ENCODE assay signal across 26 mouse cellular contexts in genomic region chr5:48513354-48513753, GRCm38 (mm10).
DNase-seq lines count a peak whose midpoint lies in the region; ATAC-seq and TF ChIP-seq lines count a peak whose summit lies in the region.
"Had no signal": no experiment of that assay in that cellular context is flagged by ENCODE, and none has a peak within 500 bp of the region (broad histone marks: within the 10 kb centered on the region; RNA-seq: fewer than 3 reads in every experiment).

No protein-coding gene starts in this region.

- TF ChIP-seq POLR2A in lung, adult 2 months (IDR thresholded peaks at IDR 0.05; ENCODE audit: borderline replicate concordance, extremely low read depth, low read depth, low read length) = no peak

- no peaks in the 10 kb centered on the region for H3K9me3 ChIP-seq in embryonic facial prominence, embryonic 11.5 days (replicated peaks; ENCODE audit: control insufficient read depth, low read length)
- no peaks in the 10 kb centered on the region for H3K9me3 ChIP-seq in embryonic facial prominence, embryonic 10.5 days
- H3K9me3 ChIP-seq in midbrain, embryonic 11.5 days (ENCODE audit: control insufficient read depth, low read length) = no peaks in the 10 kb centered on the region
- no peaks in the 10 kb centered on the region for H3K9me3 ChIP-seq in midbrain, postnatal 0 days (ENCODE audit: low read length)
- H3K9me3 ChIP-seq in stomach, postnatal 0 days (ENCODE audit: control insufficient read depth, low read length) = no peaks in the 10 kb centered on the region
- H3K9me3 ChIP-seq: embryonic facial prominence, embryonic 12.5 days; embryonic facial prominence, embryonic 15.5 days; forebrain, embryonic 13.5 days; heart, embryonic 10.5 days; heart, embryonic 13.5 days had no signal

- no peak for TF ChIP-seq EP300 in stomach, postnatal 0 days (optimal IDR thresholded peaks at IDR 0.05)

- TF ChIP-seq CTCF in midbrain, postnatal 0 days (IDR thresholded peaks at IDR 0.05) = no peak
- TF ChIP-seq CTCF in stomach, postnatal 0 days (IDR thresholded peaks at IDR 0.05; ENCODE audit: low read depth) = no peak
- no peak for TF ChIP-seq CTCF in lung, adult 2 months (IDR thresholded peaks at IDR 0.05; ENCODE audit: insufficient read depth, low read length)

- no peak for ATAC-seq in embryonic facial prominence, embryonic 11.5 days (replicated peaks; ENCODE audit: insufficient number of reproducible peaks, low FRiP score, low TSS enrichment, low read depth)
- peak; percentile 52; the same call in 1 of the 2 replicates for ATAC-seq in midbrain, embryonic 11.5 days (ENCODE audit: low FRiP score)
- no peak for ATAC-seq in midbrain, postnatal 0 days (ENCODE audit: low FRiP score)
- no peak for ATAC-seq in stomach, postnatal 0 days (ENCODE audit: low FRiP score, low TSS enrichment)
- ATAC-seq: forebrain, embryonic 13.5 days; hindbrain, postnatal 0 days; inflammation-experienced regulatory T-cells, adult 6 months; intestine, embryonic 16.5 days had no signal

- no peak overlapping the region for H3K27ac ChIP-seq in embryonic facial prominence, embryonic 11.5 days (replicated peaks; ENCODE audit: low read depth, low read length)
- no peak overlapping the region for H3K27ac ChIP-seq in embryonic facial prominence, embryonic 10.5 days (replicated peaks)
- no peak overlapping the region for H3K27ac ChIP-seq in midbrain, embryonic 11.5 days (ENCODE audit: low read depth, low read length)
- H3K27ac ChIP-seq in midbrain, postnatal 0 days (ENCODE audit: low read depth, low read length) = no peak overlapping the region
- no peak overlapping the region for H3K27ac ChIP-seq in stomach, postnatal 0 days (replicated peaks)
- H3K27ac ChIP-seq: embryonic facial prominence, embryonic 12.5 days; embryonic facial prominence, embryonic 15.5 days; forebrain, embryonic 13.5 days; heart, embryonic 10.5 days; heart, embryonic 13.5 days; hindbrain, embryonic 14.5 days; hindbrain, postnatal 0 days had no signal

- H3K4me3 ChIP-seq in embryonic facial prominence, embryonic 11.5 days (ENCODE audit: low read depth, low read length) = no peak overlapping the region
- no peak overlapping the region for H3K4me3 ChIP-seq in embryonic facial prominence, embryonic 10.5 days
- no peak overlapping the region for H3K4me3 ChIP-seq in midbrain, embryonic 11.5 days (ENCODE audit: low read depth, low read length)
- H3K4me3 ChIP-seq in midbrain, postnatal 0 days (ENCODE audit: low read depth, low read length) = no peak overlapping the region
- H3K4me3 ChIP-seq in stomach, postnatal 0 days (ENCODE audit: low read depth, low read length) = no peak overlapping the region
- H3K4me3 ChIP-seq in lung, adult 2 months (replicated peaks; ENCODE audit: extremely low read depth, low read depth, low read length) = no peak overlapping the region
- H3K4me3 ChIP-seq: embryonic facial prominence, embryonic 12.5 days; embryonic facial prominence, embryonic 15.5 days; forebrain, embryonic 13.5 days; heart, embryonic 10.5 days; heart, embryonic 13.5 days had no signal

- H3K4me1 ChIP-seq in embryonic facial prominence, embryonic 11.5 days (ENCODE audit: control insufficient read depth, insufficient read depth, low read length) = no peaks in the 10 kb centered on the region
- no peaks in the 10 kb centered on the region for H3K4me1 ChIP-seq in embryonic facial prominence, embryonic 10.5 days
- H3K4me1 ChIP-seq in midbrain, embryonic 11.5 days (ENCODE audit: control insufficient read depth, insufficient read depth, low read length) = no peaks in the 10 kb centered on the region
- no peaks in the 10 kb centered on the region for H3K4me1 ChIP-seq in midbrain, postnatal 0 days (ENCODE audit: insufficient read depth, low read length)
- no peaks in the 10 kb centered on the region for H3K4me1 ChIP-seq in stomach, postnatal 0 days (replicated peaks; ENCODE audit: control insufficient read depth, insufficient read depth)
- no peaks in the 10 kb centered on the region for H3K4me1 ChIP-seq in lung, adult 2 months (ENCODE audit: control insufficient read depth, insufficient read depth, low read length)
- H3K4me1 ChIP-seq: embryonic facial prominence, embryonic 12.5 days; embryonic facial prominence, embryonic 15.5 days; forebrain, embryonic 13.5 days; heart, embryonic 10.5 days had no signal

- no peak overlapping the region for H3K9ac ChIP-seq in embryonic facial prominence, embryonic 11.5 days (replicated peaks; ENCODE audit: low read length)
- H3K9ac ChIP-seq in midbrain, embryonic 11.5 days (ENCODE audit: low read length) = no peak overlapping the region
- H3K9ac ChIP-seq in midbrain, postnatal 0 days (replicated peaks; ENCODE audit: low read length, poor library complexity, severe bottlenecking) = no peak overlapping the region
- no peak overlapping the region for H3K9ac ChIP-seq in stomach, postnatal 0 days (ENCODE audit: low read length)
- H3K9ac ChIP-seq: embryonic facial prominence, embryonic 12.5 days; embryonic facial prominence, embryonic 15.5 days; forebrain, embryonic 13.5 days; heart, embryonic 13.5 days; hindbrain, embryonic 14.5 days had no signal

- no peaks in the 10 kb centered on the region for H3K36me3 ChIP-seq in embryonic facial prominence, embryonic 11.5 days (replicated peaks; ENCODE audit: control insufficient read depth, insufficient read depth, low read depth, low read length)
- no peaks in the 10 kb centered on the region for H3K36me3 ChIP-seq in embryonic facial prominence, embryonic 10.5 days (replicated peaks)
- H3K36me3 ChIP-seq in midbrain, embryonic 11.5 days (ENCODE audit: control insufficient read depth, insufficient read depth, low read length) = no peaks in the 10 kb centered on the region
- H3K36me3 ChIP-seq in midbrain, postnatal 0 days (ENCODE audit: insufficient read depth, low read length) = no peaks in the 10 kb centered on the region
- H3K36me3 ChIP-seq in stomach, postnatal 0 days (ENCODE audit: control insufficient read depth, insufficient read depth, low read length) = no peaks in the 10 kb centered on the region
- H3K36me3 ChIP-seq: embryonic facial prominence, embryonic 12.5 days; embryonic facial prominence, embryonic 15.5 days; heart, embryonic 10.5 days; heart, embryonic 13.5 days had no signal

- H3K27me3 ChIP-seq in embryonic facial prominence, embryonic 11.5 days (ENCODE audit: control insufficient read depth, insufficient read depth, low read length) = no peaks in the 10 kb centered on the region
- H3K27me3 ChIP-seq in embryonic facial prominence, embryonic 10.5 days (replicated peaks; ENCODE audit: low read depth, poor library complexity, severe bottlenecking) = no peaks in the 10 kb centered on the region
- no peaks in the 10 kb centered on the region for H3K27me3 ChIP-seq in midbrain, embryonic 11.5 days (ENCODE audit: control insufficient read depth, insufficient read depth, low read length)
- H3K27me3 ChIP-seq in midbrain, postnatal 0 days (ENCODE audit: insufficient read depth, low read length) = no peaks in the 10 kb centered on the region
- no peaks in the 10 kb centered on the region for H3K27me3 ChIP-seq in stomach, postnatal 0 days (ENCODE audit: control insufficient read depth, insufficient read depth, low read length)
- H3K27me3 ChIP-seq: embryonic facial prominence, embryonic 12.5 days; embryonic facial prominence, embryonic 15.5 days; forebrain, embryonic 13.5 days; heart, embryonic 13.5 days had no signal

- 71% methylated on average over 1 of the region's 1 CpGs for WGBS in embryonic facial prominence, embryonic 11.5 days
- WGBS in embryonic facial prominence, embryonic 10.5 days = 73% methylated on average over 1 of the region's 1 CpGs
- WGBS in midbrain, embryonic 11.5 days = 45% methylated on average over 1 of the region's 1 CpGs
- 80% methylated on average over 1 of the region's 1 CpGs for WGBS in midbrain, postnatal 0 days
- WGBS in stomach, postnatal 0 days = 84% methylated on average over 1 of the region's 1 CpGs
- 90% methylated on average over 1 of the region's 1 CpGs for WGBS in lung, adult 2 months

- no peak overlapping the region for H3K4me2 ChIP-seq in embryonic facial prominence, embryonic 11.5 days (ENCODE audit: low read depth, low read length)
- H3K4me2 ChIP-seq in midbrain, embryonic 11.5 days = no peak overlapping the region
- no peak overlapping the region for H3K4me2 ChIP-seq in midbrain, postnatal 0 days (ENCODE audit: low read depth, low read length, poor library complexity, severe bottlenecking)
- H3K4me2 ChIP-seq in stomach, postnatal 0 days (replicated peaks; ENCODE audit: low read depth) = no peak overlapping the region
- H3K4me2 ChIP-seq: embryonic facial prominence, embryonic 12.5 days; embryonic facial prominence, embryonic 15.5 days; forebrain, embryonic 13.5 days; heart, embryonic 13.5 days; hindbrain, embryonic 14.5 days had no signal

- DNase-seq in embryonic facial prominence, embryonic 11.5 days (ENCODE audit: low spot score) = peak; percentile 16
- DNase-seq in embryonic facial prominence, embryonic 10.5 days (ENCODE audit: low spot score) = no peak
- DNase-seq in midbrain, embryonic 11.5 days (ENCODE audit: low spot score, missing footprints) = no peak
- DNase-seq in midbrain, postnatal 0 days (ENCODE audit: low spot score) = no peak
- DNase-seq in embryo, embryonic 10.5 days (ENCODE audit: low spot score) = peak; percentile 41
- no peak for DNase-seq in stomach, postnatal 0 days (ENCODE audit: low spot score)
- DNase-seq in lung, adult 2 months = no peak
- DNase-seq: adrenal gland, postnatal 10 days; adrenal gland, postnatal 36 days; cerebellum, adult 11 months; cerebellum, adult 2 months; cerebellum, adult 9-11 months; cerebellum, postnatal 25 days; gastrocnemius, postnatal 25 days; heart, adult 18-20 months; heart, postnatal 14 days; heart, postnatal 4 days had no signal

Comparison
In these comparisons a context has a peak if more than half of its experiments do, and no peak if none do; other contexts are left out.
1. DNase-seq: peak in embryonic facial prominence, embryonic 11.5 days (single experiment) and embryo, embryonic 10.5 days (single experiment); none in embryonic facial prominence, embryonic 10.5 days (single experiment), midbrain, embryonic 11.5 days (single experiment), midbrain, postnatal 0 days (single experiment), stomach, postnatal 0 days (single experiment) and lung, adult 2 months (single experiment).